ENCODE assay signal across 15 mouse cellular contexts in the genomic region with DNA sequence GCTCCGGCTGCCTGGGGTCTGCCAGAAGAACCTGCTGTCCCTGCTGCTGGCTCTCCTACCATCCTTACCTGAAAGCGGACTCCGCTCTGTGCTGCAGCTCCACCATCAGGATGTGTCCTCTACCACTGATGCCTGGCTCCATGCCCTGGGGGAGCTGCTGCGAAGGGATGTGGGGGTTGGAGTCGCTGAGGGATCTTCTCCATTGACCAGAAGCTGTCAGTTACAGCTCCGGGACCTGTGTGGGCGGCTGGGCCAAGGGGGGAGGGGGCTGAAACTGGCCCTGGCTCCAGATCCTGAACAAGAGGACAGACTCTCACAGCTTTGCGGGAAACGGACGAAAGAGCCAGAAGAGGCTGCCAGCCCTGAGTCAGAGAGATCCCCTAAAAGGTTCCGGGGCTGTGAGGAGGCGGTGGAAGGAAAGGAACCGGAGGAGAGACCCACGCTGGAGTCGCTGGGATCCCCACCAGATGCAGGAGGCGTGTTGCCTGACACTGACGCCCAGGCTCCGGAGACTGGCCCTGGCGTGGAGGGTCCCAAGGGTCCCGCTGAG. TPM values are rescaled to one million over a fixed set of nuclear protein-coding genes. Genes with fewer than 3 reads are reported as not detected.
A peak's percentile ranks its signal among the peaks of the same experiment; 100 is the strongest.
DNase-seq lines count a peak whose midpoint lies in the region; TF ChIP-seq lines count a peak whose summit lies in the region.
"Had no signal": no experiment of that assay in that cellular context is flagged by ENCODE, and none has a peak within 500 bp of the region (broad histone marks: within the 10 kb centered on the region; RNA-seq: fewer than 3 reads in every experiment).

No protein-coding gene starts in this region.

- H3K4me3 ChIP-seq in E14TG2a.4 (replicated peaks; ENCODE audit: low read length): peak overlapping the region; percentile 35
- H3K4me3 ChIP-seq: stomach, embryonic 15.5 days had no signal

- TF ChIP-seq CTCF in E14TG2a.4 (conservative IDR thresholded peaks at IDR 0.05; ENCODE audit: low read length): no peak

- peaks cover 55% of the 10 kb centered on the region for H3K36me3 ChIP-seq in E14TG2a.4 (ENCODE audit: insufficient read depth, low read length)

- H3K27me3 ChIP-seq in E14TG2a.4 (ENCODE audit: insufficient read depth, low read length): no peaks in the 10 kb centered on the region
- H3K27me3 ChIP-seq: stomach, embryonic 15.5 days had no signal

- peaks cover 44% of the 10 kb centered on the region for H3K4me1 ChIP-seq in E14TG2a.4 (replicated peaks; ENCODE audit: low read depth, low read length)

- intact Hi-C loops in left cerebral cortex, postnatal 4 days (cut with DNase I): no loop called here

- peak; percentile 91 for DNase-seq in heart, adult 11 months
- DNase-seq in heart, adult 9 months (ENCODE audit: low spot score in 2 of 2): no peak
- peak; percentile 57 for DNase-seq in left cerebral cortex, postnatal 4 days
- no peak for DNase-seq in left cerebral cortex, adult 11 months (ENCODE audit: low spot score)
- peak; percentile 53 for DNase-seq in brain, adult 2 months (ENCODE audit: low read depth, low spot score)
- no peak for DNase-seq in urinary bladder, postnatal 14 days (ENCODE audit: low spot score)
- no peak for DNase-seq in left cerebral cortex, adult 9 months (ENCODE audit: low spot score in 2 of 2)
- DNase-seq: forebrain, postnatal 0 days; gastrocnemius, postnatal 10 days; kidney, postnatal 36 days; lung, postnatal 10 days had no signal

- H3K9me3 ChIP-seq in E14TG2a.4 (ENCODE audit: low read length): no peaks in the 10 kb centered on the region
- H3K9me3 ChIP-seq: stomach, embryonic 15.5 days had no signal

RNA-seq across cellular contexts. Expression of gene Fance, which starts 2.4 kb away (rescaled TPM):
- total RNA-seq in left cerebral cortex, postnatal 4 days (2021): 10 to 100 TPM; 28.9 to 29.0 TPM

RNA-seq across cellular contexts. Expression of gene Rpl10a, which starts 12.6 kb away (rescaled TPM):
- total RNA-seq in left cerebral cortex, postnatal 4 days (2021): 100 to 1,000 TPM; 646 to 664 TPM

RNA-seq across cellular contexts. Expression of gene Tead3, which starts 34.9 kb away (rescaled TPM):
- total RNA-seq in left cerebral cortex, postnatal 4 days (2021): 1 to 10 TPM; 5.8 to 6.3 TPM

RNA-seq across cellular contexts. Expression of gene Tulp1, which starts 49.3 kb away (rescaled TPM):
- under 1 TPM; 0.58 to 0.92 TPM for total RNA-seq in left cerebral cortex, postnatal 4 days (2021)
- total RNA-seq: layer of hippocampus, postnatal 25 days; liver, adult 2 months had no signal

Comparison
In these comparisons a context has a peak if more than half of its experiments do, and no peak if none do; other contexts are left out.
1. DNase-seq: peak in heart, adult 11 months (single experiment), left cerebral cortex, postnatal 4 days (single experiment) and brain, adult 2 months (single experiment); none in heart, adult 9 months (0 of 2), left cerebral cortex, adult 11 months (single experiment), urinary bladder, postnatal 14 days (single experiment) and left cerebral cortex, adult 9 months (0 of 2).